Mouse (Mus musculus): Measurements from ENCODE around the gene Lama4.

Gene Lama4

GRCm38 (mm10) chr10:39157321-39157720 is 192.0 kb downstream of the Lama4 start:
- DNase-seq (ENCODE audit: low spot score): no peak

- DNase-seq (ENCODE audit: low spot score): no peak
Measured at GRCm38 (mm10) chr10:39158306-39158705, 193.0 kb downstream of the Lama4 start.
